Mouse (Mus musculus): ENCODE results near the gene Ldhb. TPM values are rescaled to one million over a fixed set of nuclear protein-coding genes. Genes with fewer than 3 reads are reported as not detected.
A peak's percentile ranks its signal among the peaks of the same experiment; 100 is the strongest.

Gene Ldhb
- polyA plus RNA-seq, 1 experiment from 2014 or later: 576 TPM

- ATAC-seq (no peak), DNase-seq (ENCODE audit: low spot score) (no peak)
- Histone ChIP-seq H3K9me3 (replicated peaks; ENCODE audit: control insufficient read depth, low read length) (no peaks in the 10 kb centered on the region), H3K27ac (ENCODE audit: low read depth, low read length) (no peak within 1 kb of the TSS), H3K4me3 (ENCODE audit: low read depth, low read length) (no peak within 1 kb of the TSS), H3K36me3 (ENCODE audit: control insufficient read depth, insufficient read depth, low read length) (no peaks in the 10 kb centered on the region), H3K4me1 (ENCODE audit: control insufficient read depth, insufficient read depth, low read length) (no peaks in the 10 kb centered on the region), H3K27me3 (replicated peaks; ENCODE audit: control insufficient read depth, insufficient read depth, low read length) (no peaks in the 10 kb centered on the region), H3K4me2 (ENCODE audit: low read length) (no peak within 1 kb of the TSS), H3K9ac (ENCODE audit: low read length) (no peak within 1 kb of the TSS)
- WGBS: 76% methylated on average over 4 of the region's 4 CpGs
Observed at GRCm38 (mm10) chr6:142472801-142473203, 35.0 kb downstream of the Ldhb start, which contains the start of gene Gys2. Gene Gys2 (minus strand): TSS chr6:142473109.

- H3K4me3 ChIP-seq (ENCODE audit: low read depth, low read length): no peak overlapping the region
- no peak overlapping the region for H3K27ac ChIP-seq (ENCODE audit: low read depth, low read length)
- DNase-seq (ENCODE audit: low spot score) (no peak), ATAC-seq (no peak)
- no peaks in the 10 kb centered on the region for H3K27me3 ChIP-seq (replicated peaks; ENCODE audit: control insufficient read depth, insufficient read depth, low read length)
- H3K9ac ChIP-seq (ENCODE audit: low read length): no peak overlapping the region
- H3K4me2 ChIP-seq (ENCODE audit: low read length): no peak overlapping the region
- H3K9me3 ChIP-seq (replicated peaks; ENCODE audit: control insufficient read depth, low read length): no peaks in the 10 kb centered on the region
- H3K4me1 ChIP-seq (ENCODE audit: control insufficient read depth, insufficient read depth, low read length): no peaks in the 10 kb centered on the region
- WGBS: 87% methylated on average over 8 of the region's 8 CpGs
- H3K36me3 ChIP-seq (ENCODE audit: control insufficient read depth, insufficient read depth, low read length): no peaks in the 10 kb centered on the region
Observed at GRCm38 (mm10) chr6:142471141-142471540, 36.6 kb downstream of the Ldhb start.

GRCm38 (mm10) chr6:142469602-142470001 is 38.2 kb downstream of the Ldhb start:
- Histone ChIP-seq H3K4me3 (ENCODE audit: low read depth, low read length) (no peak overlapping the region), H3K9ac (ENCODE audit: low read length) (no peak overlapping the region), H3K27me3 (replicated peaks; ENCODE audit: control insufficient read depth, insufficient read depth, low read length) (no peaks in the 10 kb centered on the region), H3K9me3 (replicated peaks; ENCODE audit: control insufficient read depth, low read length) (no peaks in the 10 kb centered on the region), H3K27ac (ENCODE audit: low read depth, low read length) (no peak overlapping the region), H3K4me1 (ENCODE audit: control insufficient read depth, insufficient read depth, low read length) (no peaks in the 10 kb centered on the region), H3K36me3 (ENCODE audit: control insufficient read depth, insufficient read depth, low read length) (no peaks in the 10 kb centered on the region), H3K4me2 (ENCODE audit: low read length) (no peak overlapping the region)
- WGBS: 52% methylated on average over 4 of the region's 4 CpGs
- ATAC-seq: no peak; the same call in 1 of the 2 replicates
- DNase-seq (ENCODE audit: low spot score): peak; percentile 30

- Histone ChIP-seq H3K4me1 (ENCODE audit: control insufficient read depth, insufficient read depth, low read length) (no peaks in the 10 kb centered on the region), H3K9ac (ENCODE audit: low read length) (no peak overlapping the region), H3K27me3 (replicated peaks; ENCODE audit: control insufficient read depth, insufficient read depth, low read length) (no peaks in the 10 kb centered on the region), H3K4me2 (ENCODE audit: low read length) (no peak overlapping the region), H3K27ac (ENCODE audit: low read depth, low read length) (no peak overlapping the region), H3K4me3 (ENCODE audit: low read depth, low read length) (no peak overlapping the region), H3K36me3 (ENCODE audit: control insufficient read depth, insufficient read depth, low read length) (no peaks in the 10 kb centered on the region), H3K9me3 (replicated peaks; ENCODE audit: control insufficient read depth, low read length) (no peaks in the 10 kb centered on the region)
- WGBS: 80% methylated on average over 6 of the region's 6 CpGs
- ATAC-seq: no peak
- no peak for DNase-seq (ENCODE audit: low spot score)
Observed at GRCm38 (mm10) chr6:142462194-142462593, 45.6 kb downstream of the Ldhb start.

GRCm38 (mm10) chr6:142459017-142459678 is 48.6 kb downstream of the Ldhb start:
- WGBS: 77% methylated on average over 14 of the region's 14 CpGs
- ATAC-seq (no peak; the same call in 1 of the 2 replicates), DNase-seq (ENCODE audit: low spot score) (no peak)
- Histone ChIP-seq H3K9ac (ENCODE audit: low read length) (no peak overlapping the region), H3K36me3 (ENCODE audit: control insufficient read depth, insufficient read depth, low read length) (no peaks in the 10 kb centered on the region), H3K4me1 (ENCODE audit: control insufficient read depth, insufficient read depth, low read length) (no peaks in the 10 kb centered on the region), H3K27ac (ENCODE audit: low read depth, low read length) (no peak overlapping the region), H3K9me3 (replicated peaks; ENCODE audit: control insufficient read depth, low read length) (no peaks in the 10 kb centered on the region), H3K27me3 (replicated peaks; ENCODE audit: control insufficient read depth, insufficient read depth, low read length) (no peaks in the 10 kb centered on the region), H3K4me2 (ENCODE audit: low read length) (no peak overlapping the region), H3K4me3 (ENCODE audit: low read depth, low read length) (no peak overlapping the region)

- ATAC-seq (no peak), DNase-seq (ENCODE audit: low spot score) (no peak)
- no peak overlapping the region for H3K27ac ChIP-seq (ENCODE audit: low read depth, low read length)
Observed at GRCm38 (mm10) chr6:142458010-142458409, 49.7 kb downstream of the Ldhb start.

GRCm38 (mm10) chr6:142455314-142455996 is 52.3 kb downstream of the Ldhb start:
- H3K36me3 ChIP-seq (ENCODE audit: control insufficient read depth, insufficient read depth, low read length): no peaks in the 10 kb centered on the region
- H3K27me3 ChIP-seq (replicated peaks; ENCODE audit: control insufficient read depth, insufficient read depth, low read length): no peaks in the 10 kb centered on the region
- no peak overlapping the region for H3K27ac ChIP-seq (ENCODE audit: low read depth, low read length)
- ATAC-seq (no peak; the same call in 1 of the 2 replicates), DNase-seq (ENCODE audit: low spot score) (no peak)
- H3K4me3 ChIP-seq (ENCODE audit: low read depth, low read length): no peak overlapping the region
- no peak overlapping the region for H3K4me2 ChIP-seq (ENCODE audit: low read length)
- no peaks in the 10 kb centered on the region for H3K9me3 ChIP-seq (replicated peaks; ENCODE audit: control insufficient read depth, low read length)
- 67% methylated on average over 7 of the region's 7 CpGs for WGBS
- no peaks in the 10 kb centered on the region for H3K4me1 ChIP-seq (ENCODE audit: control insufficient read depth, insufficient read depth, low read length)
- H3K9ac ChIP-seq (ENCODE audit: low read length): no peak overlapping the region

More at GRCm38 (mm10) chr6:142458010-142458409, 49.7 kb downstream of the Ldhb start:
- Histone ChIP-seq H3K4me3 (ENCODE audit: low read depth, low read length) (no peak overlapping the region), H3K4me2 (ENCODE audit: low read length) (no peak overlapping the region), H3K27me3 (replicated peaks; ENCODE audit: control insufficient read depth, insufficient read depth, low read length) (no peaks in the 10 kb centered on the region), H3K36me3 (ENCODE audit: control insufficient read depth, insufficient read depth, low read length) (no peaks in the 10 kb centered on the region), H3K9me3 (replicated peaks; ENCODE audit: control insufficient read depth, low read length) (no peaks in the 10 kb centered on the region), H3K9ac (ENCODE audit: low read length) (no peak overlapping the region), H3K4me1 (ENCODE audit: control insufficient read depth, insufficient read depth, low read length) (no peaks in the 10 kb centered on the region)
- WGBS: 49% methylated on average over 7 of the region's 7 CpGs

GRCm38 (mm10) chr6:142453311-142453710 is 54.4 kb downstream of the Ldhb start:
- 88% methylated on average over 2 of the region's 2 CpGs for WGBS
- Histone ChIP-seq H3K4me2 (ENCODE audit: low read length) (no peak overlapping the region), H3K4me1 (ENCODE audit: control insufficient read depth, insufficient read depth, low read length) (no peaks in the 10 kb centered on the region), H3K36me3 (ENCODE audit: control insufficient read depth, insufficient read depth, low read length) (no peaks in the 10 kb centered on the region), H3K4me3 (ENCODE audit: low read depth, low read length) (no peak overlapping the region), H3K27ac (ENCODE audit: low read depth, low read length) (no peak overlapping the region), H3K9ac (ENCODE audit: low read length) (no peak overlapping the region), H3K27me3 (replicated peaks; ENCODE audit: control insufficient read depth, insufficient read depth, low read length) (no peaks in the 10 kb centered on the region), H3K9me3 (replicated peaks; ENCODE audit: control insufficient read depth, low read length) (no peaks in the 10 kb centered on the region)
- DNase-seq (ENCODE audit: low spot score): no peak
- no peak for ATAC-seq

- DNase-seq (ENCODE audit: low spot score) (no peak), ATAC-seq (no peak)
- WGBS: 86% methylated on average over 12 of the region's 12 CpGs
- H3K4me1 ChIP-seq (ENCODE audit: control insufficient read depth, insufficient read depth, low read length): no peaks in the 10 kb centered on the region
- H3K4me2 ChIP-seq (ENCODE audit: low read length): no peak overlapping the region
- H3K27ac ChIP-seq (ENCODE audit: low read depth, low read length): no peak overlapping the region
- no peak overlapping the region for H3K9ac ChIP-seq (ENCODE audit: low read length)
- no peaks in the 10 kb centered on the region for H3K9me3 ChIP-seq (replicated peaks; ENCODE audit: control insufficient read depth, low read length)
- H3K4me3 ChIP-seq (ENCODE audit: low read depth, low read length): no peak overlapping the region
- H3K36me3 ChIP-seq (ENCODE audit: control insufficient read depth, insufficient read depth, low read length): no peaks in the 10 kb centered on the region
- no peaks in the 10 kb centered on the region for H3K27me3 ChIP-seq (replicated peaks; ENCODE audit: control insufficient read depth, insufficient read depth, low read length)
Observed at GRCm38 (mm10) chr6:142451381-142451780, 56.4 kb downstream of the Ldhb start.
